Mouse (Mus musculus): Measurements from ENCODE around the gene Rcc2.

Rcc2 gene

DNA sequence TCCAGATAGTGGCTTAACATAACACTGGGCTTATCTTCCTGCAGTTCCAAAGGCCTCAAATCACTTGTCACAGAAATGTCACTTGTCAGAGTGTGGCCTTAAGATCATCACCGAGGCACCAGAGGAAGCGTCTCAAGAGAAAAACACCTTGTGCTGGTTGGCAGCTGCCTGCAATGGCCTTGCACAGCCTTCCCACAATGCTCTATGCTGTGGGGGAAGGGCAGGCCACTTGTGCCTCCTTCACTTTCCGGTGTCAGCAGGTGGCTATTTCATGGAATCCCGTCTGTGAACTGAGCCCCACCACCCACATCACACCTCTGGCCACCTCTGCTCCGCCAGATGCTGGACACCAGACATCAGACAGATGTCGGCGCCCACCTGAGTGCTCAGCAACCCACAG is 53.0 kb downstream of the Rcc2 start:
- DNase-seq (ENCODE audit: low read depth, low spot score): no peak

DNA sequence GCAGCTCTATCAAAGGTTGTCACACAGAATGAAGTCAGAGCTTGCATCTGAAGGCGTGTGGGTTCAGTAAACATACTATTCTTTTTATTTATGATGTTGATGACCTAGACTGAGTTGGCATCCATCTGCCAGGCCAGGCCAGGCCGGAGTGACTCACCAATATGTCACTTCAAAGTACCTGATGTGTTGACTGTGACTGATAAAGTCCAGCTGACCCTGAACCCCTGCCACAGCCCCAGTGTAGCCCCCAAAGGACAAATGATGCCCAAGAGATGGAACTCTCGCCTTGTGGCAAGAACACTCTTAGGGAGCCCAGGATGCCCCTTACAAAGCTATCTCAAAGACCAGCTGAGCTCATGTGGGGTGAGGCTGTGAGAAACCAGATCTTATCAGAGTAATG is 55.5 kb downstream of the Rcc2 start:
- no peak for DNase-seq (ENCODE audit: low read depth, low spot score)

DNA sequence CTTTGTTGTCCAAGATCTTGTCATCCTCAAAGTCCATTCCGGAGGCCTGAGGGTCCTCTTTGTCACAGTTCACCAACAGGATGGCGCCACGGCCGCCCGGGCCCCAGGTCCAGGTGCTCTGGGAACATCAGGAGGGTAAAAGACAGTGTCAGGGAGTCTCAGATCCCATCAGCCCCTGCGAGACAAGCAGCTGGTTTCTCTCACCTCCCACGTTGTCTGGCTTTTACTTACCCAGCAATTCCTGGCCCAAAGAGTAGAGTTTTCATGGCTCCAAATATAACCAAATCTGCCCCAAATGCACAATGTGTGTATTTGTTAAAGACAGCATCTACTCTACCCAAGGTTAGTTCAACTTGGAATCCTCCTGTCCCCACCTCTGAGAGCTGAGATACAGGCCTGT is 61.3 kb downstream of the Rcc2 start:
- no peak for DNase-seq (ENCODE audit: low read depth, low spot score)

DNA sequence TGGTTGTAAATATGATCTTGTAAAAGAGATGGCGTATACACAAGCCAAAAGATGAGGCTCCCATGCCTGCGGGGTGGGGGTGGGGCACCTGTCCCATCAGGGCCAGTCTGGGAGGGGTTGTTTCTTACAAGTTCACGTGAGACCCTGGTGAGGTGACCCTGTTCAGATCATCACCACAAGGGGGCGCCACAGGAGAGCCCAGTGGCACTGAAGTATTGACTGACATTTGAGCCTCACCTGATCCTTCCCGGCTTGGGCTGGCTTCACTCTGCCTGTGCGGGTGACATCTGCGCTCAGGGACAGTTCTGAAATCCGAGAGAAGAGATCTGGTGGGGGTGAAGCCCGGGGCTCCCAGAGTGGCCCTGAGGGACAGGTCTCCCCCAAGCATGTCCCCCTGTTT is 62.8 kb downstream of the Rcc2 start:
- peak; percentile 76 for DNase-seq (ENCODE audit: low read depth, low spot score)

- no peak for DNase-seq (ENCODE audit: low read depth, low spot score)
These were observed 65.6 kb downstream of the Rcc2 start for GRCm38 (mm10) chr4:140765936-140766335.

DNA sequence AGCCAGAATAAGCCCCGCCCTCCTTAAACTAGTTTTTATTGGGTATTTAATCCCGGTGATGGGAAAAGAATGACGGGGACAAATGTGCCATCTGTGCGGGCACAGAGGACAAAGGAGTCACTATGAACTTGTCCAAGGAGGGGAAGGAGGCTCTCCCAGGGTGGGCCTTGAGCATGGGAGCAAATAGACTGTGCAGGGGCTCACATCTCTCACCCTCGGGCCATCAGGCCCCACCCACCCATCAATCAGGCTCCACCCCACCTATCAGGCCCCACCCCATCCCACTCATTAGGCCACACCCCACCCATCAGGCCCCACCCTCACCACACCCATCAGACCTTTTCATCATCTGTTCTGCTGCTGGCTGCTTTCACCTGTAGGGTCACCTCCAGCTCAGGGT is 68.6 kb downstream of the Rcc2 start:
- DNase-seq (ENCODE audit: low read depth, low spot score): no peak

DNA sequence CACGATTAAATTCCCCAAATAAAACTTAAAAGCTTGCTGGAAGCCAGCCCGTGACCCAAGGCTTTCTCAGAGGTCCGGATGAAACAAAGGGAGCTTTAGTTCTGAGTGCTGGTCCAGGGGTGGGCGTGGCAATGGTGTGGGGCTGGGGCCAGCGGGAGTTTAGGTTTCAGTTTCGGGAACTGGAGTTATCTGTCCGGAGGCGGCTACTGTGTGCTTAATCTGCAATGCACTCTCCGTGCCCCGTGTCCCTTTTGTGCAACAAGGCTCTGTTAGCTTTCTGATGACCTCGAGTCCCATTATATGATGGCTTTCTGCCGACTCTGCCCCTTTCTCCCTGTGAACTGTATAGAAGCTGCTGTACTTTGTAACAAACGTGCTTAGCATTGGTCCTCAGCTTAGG is 70.1 kb downstream of the Rcc2 start:
- DNase-seq (ENCODE audit: low read depth, low spot score): no peak

- no peak for DNase-seq (ENCODE audit: low read depth, low spot score)
These were observed 70.8 kb downstream of the Rcc2 start for GRCm38 (mm10) chr4:140771091-140771490.

Data from mesoderm, embryonic 11.5 days (tissue).